Mouse (Mus musculus) forebrain, embryonic 13.5 days (tissue): ENCODE data around the gene Uqcrq. TPM values are rescaled to one million over a fixed set of nuclear protein-coding genes. Genes with fewer than 3 reads are reported as not detected.

Experiments used
- ATAC-seq: fragments of 200-750 bp; cut with Nextera tagmentation; 2 replicates; pipeline ENCODE4 v1.8.0; 2017
- H3K27ac ChIP-seq: fragments of 300-500 bp; sonication (generic); 2 replicates; pipeline ENCODE4 v1.5.1; 2015; ENCODE audit warnings: inconsistent platforms, mild to moderate bottlenecking, moderate library complexity
- H3K27me3 ChIP-seq: fragments of 300-500 bp; sonication (generic); 2 replicates; pipeline ENCODE4 v1.6.1; 2015; ENCODE audit warnings: mild to moderate bottlenecking, inconsistent platforms
- H3K36me3 ChIP-seq: fragments of 300-500 bp; sonication (generic); 2 replicates; pipeline ENCODE4 v1.6.1; 2015; ENCODE audit warnings: mild to moderate bottlenecking, inconsistent platforms; ENCODE audit not compliant: poor library complexity, severe bottlenecking
- H3K4me1 ChIP-seq: fragments of 300-500 bp; sonication (generic); 2 replicates; pipeline ENCODE4 v1.6.1; 2015; ENCODE audit warnings: inconsistent platforms
- H3K4me2 ChIP-seq: fragments of 300-500 bp; sonication (generic); 2 replicates; pipeline ENCODE4 v1.6.1; 2015; ENCODE audit warnings: inconsistent platforms, mild to moderate bottlenecking, moderate library complexity
- H3K4me3 ChIP-seq: fragments of 300-500 bp; sonication (generic); 2 replicates; pipeline ENCODE4 v1.5.1; 2015; ENCODE audit warnings: mild to moderate bottlenecking, inconsistent platforms
- H3K9ac ChIP-seq: fragments of 300-500 bp; sonication (generic); 2 replicates; pipeline ENCODE4 v1.6.1; 2015; ENCODE audit warnings: mild to moderate bottlenecking, inconsistent platforms
- H3K9me3 ChIP-seq: fragments of 300-500 bp; sonication (generic); replicated peaks from 2 replicates; pipeline ENCODE4 v1.6.1; 2016; ENCODE audit warnings: inconsistent platforms
- WGBS: fragments of 180-500 bp; shearing (Covaris S2); methylation state at CpG from one replicate; pipeline ENCODE4 v1.1.7; 2015; 5-methylcytosine and 5-hydroxymethylcytosine counted together
- polyA plus RNA-seq: library from polyadenylated mRNA; unstranded; fragments of >200 nt; fragmentation: Nextera tagmentation; extraction: Ambion mirVana; gene quantifications from 2 replicates; pipeline ENCODE4 v1.2.1, GENCODE M21; 2015

Uqcrq gene
- polyA plus RNA-seq, 1 experiment from 2014 or later: 698 TPM

DNA sequence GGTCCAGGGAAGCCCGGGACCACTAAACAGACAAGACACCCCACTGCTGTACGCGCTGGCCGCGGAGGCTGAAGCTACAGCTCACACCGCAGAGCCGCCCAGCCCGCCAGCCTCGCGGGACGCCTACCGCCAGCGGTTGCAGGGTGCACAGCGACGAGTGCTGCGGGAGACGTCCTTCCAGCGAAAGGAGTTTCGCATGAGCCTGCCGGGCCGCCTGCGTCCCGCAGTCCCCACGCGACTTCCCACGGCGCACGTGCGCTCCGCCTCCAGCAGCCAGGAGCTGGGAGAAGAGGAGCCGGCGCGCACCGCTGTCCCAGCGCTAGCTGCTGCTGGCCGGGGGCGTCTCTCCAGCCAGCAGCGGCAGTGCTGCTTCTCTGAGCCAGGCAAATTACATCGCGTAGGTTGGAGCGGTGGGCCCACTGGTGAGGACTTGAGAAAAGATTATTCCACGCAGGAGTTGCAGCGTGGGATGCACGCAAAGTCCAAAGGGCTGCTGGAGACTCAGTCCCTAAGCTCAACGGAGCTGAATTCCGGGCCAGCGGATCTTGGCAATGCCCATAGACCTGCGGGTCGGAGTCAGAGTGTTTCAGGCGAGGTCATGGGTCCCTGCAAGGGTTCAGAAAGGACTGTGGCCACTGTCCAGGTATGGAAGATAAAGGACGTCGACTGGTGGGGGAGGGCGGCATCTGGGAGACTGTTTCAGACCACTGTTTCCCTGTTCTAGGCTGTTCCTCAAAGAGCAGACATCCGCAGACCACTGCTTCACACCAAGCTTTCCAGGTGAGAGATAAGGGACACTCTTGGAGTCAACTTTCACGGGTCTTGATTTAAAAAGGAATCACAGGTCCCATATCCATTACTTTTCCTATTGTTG lies 33.2 kb upstream of the Uqcrq start:
- no peak overlapping the region for H3K27ac ChIP-seq
- peaks cover 19% of the 10 kb centered on the region for H3K4me1 ChIP-seq
- H3K27me3 ChIP-seq: peaks cover 78% of the 10 kb centered on the region
- peak overlapping the region; percentile 54; the same call in 1 of the 2 replicates for H3K9ac ChIP-seq
- peak overlapping the region; percentile 41 for H3K4me3 ChIP-seq
- no peaks in the 10 kb centered on the region for H3K36me3 ChIP-seq
- WGBS: 6% methylated on average over 53 of the region's 55 CpGs
- ATAC-seq: no peak
- H3K9me3 ChIP-seq: no peaks in the 10 kb centered on the region
- H3K4me2 ChIP-seq: peak overlapping the region; percentile 85

GRCm38 (mm10) chr11:53461727-53462126 lies 31.1 kb upstream of the Uqcrq start:
- peaks cover 87% of the 10 kb centered on the region for H3K27me3 ChIP-seq
- no peak overlapping the region for H3K4me3 ChIP-seq
- no peak overlapping the region for H3K4me2 ChIP-seq
- no peak for ATAC-seq
- no peak overlapping the region for H3K9ac ChIP-seq
- H3K27ac ChIP-seq: no peak overlapping the region
- 21% methylated on average over 5 of the region's 5 CpGs for WGBS
- H3K36me3 ChIP-seq: no peaks in the 10 kb centered on the region
- H3K4me1 ChIP-seq: peaks cover 23% of the 10 kb centered on the region
- H3K9me3 ChIP-seq: no peaks in the 10 kb centered on the region

GRCm38 (mm10) chr11:53460192-53460591 lies 29.6 kb upstream of the Uqcrq start:
- Histone ChIP-seq H3K27me3 (peaks cover 86% of the 10 kb centered on the region), H3K4me1 (peaks cover 17% of the 10 kb centered on the region), H3K9me3 (no peaks in the 10 kb centered on the region), H3K4me2 (no peak overlapping the region), H3K27ac (no peak overlapping the region), H3K36me3 (no peaks in the 10 kb centered on the region), H3K9ac (no peak overlapping the region), H3K4me3 (no peak overlapping the region)
- ATAC-seq: no peak
- WGBS: 84% methylated on average over 3 of the region's 3 CpGs

GRCm38 (mm10) chr11:53458996-53459395 lies 28.4 kb upstream of the Uqcrq start:
- 67% methylated on average over 3 of the region's 3 CpGs for WGBS
- no peak overlapping the region for H3K4me2 ChIP-seq
- no peak overlapping the region for H3K4me3 ChIP-seq
- no peaks in the 10 kb centered on the region for H3K36me3 ChIP-seq
- no peaks in the 10 kb centered on the region for H3K9me3 ChIP-seq
- peaks cover 16% of the 10 kb centered on the region for H3K4me1 ChIP-seq
- no peak overlapping the region for H3K27ac ChIP-seq
- H3K9ac ChIP-seq: no peak overlapping the region
- no peak for ATAC-seq
- H3K27me3 ChIP-seq: peaks cover 74% of the 10 kb centered on the region

DNA sequence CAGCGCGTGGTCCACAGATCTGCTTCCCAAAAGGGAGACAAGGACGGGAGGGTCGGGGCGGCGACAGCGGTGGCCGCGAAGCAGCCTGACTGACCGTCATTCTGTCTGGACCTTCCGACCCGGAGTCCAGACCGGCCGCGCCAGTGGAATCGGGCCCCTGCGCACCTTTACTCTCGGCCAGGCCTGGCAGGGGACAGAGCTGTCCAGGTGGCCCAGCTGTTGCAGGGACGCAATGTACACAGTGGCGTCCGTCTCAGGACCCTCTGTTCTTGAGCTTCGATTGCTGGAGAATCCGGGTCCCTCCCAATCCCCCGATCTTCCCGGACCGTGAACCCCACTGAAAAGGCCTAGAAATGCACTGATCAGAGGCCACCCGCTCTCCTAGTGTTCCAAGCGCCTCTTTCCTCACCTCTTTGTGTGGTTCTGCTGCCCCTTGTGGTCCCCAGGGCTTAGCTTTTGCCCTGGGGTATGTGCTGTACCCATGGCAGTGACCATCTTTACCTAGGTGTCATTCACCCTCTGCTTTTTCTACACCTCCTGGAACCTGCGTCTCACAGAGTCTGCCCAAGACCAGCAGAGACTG lies 26.8 kb upstream of the Uqcrq start:
- WGBS: 3% methylated on average over 29 of the region's 29 CpGs
- no peak for ATAC-seq

DNA sequence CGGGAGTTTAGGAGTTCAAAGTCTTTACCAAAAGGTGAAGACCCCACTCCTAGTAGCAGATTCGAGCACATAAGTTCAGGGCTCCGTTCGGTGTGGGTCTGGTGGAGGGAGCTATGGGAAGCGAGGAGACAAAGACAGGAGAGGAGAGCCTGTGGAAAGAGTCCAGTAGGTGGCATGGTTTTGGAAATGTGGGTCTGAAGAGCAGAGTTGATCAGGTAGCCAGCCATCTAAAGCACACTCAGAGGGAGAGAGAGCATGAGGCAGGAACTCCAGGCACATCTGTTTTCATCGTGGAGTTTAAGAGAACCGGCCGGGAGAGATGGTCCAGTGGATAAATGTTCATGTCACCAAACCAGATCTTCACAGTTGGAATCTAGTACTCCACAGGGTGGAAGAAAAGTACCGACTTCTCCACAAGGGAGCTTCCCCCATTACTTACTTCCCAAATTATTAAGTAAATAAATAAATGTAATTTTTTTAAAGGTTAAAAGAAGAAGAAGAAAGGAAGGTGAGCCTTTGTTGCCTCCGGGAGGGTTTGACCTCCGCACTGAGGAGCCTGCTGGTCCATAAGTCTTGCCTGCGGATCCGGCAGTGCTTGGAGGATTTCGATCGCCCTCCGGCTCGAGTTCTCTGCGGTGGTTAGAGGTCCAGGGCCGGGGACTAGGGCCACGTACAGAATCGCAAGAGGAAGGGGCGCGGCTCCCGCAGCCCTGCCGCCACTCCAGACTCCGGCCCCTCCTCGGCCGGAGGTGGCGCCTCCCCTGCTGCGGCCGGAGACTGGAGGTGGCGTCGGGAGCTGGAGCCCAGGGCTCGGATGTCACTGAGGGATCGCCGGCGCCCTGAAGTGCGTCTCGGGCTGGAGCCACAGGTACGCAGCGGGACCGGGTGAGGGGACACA lies 26.1 kb upstream of the Uqcrq start, which contains the start of the genes Gm10447 and Shroom1:
TSS of gene Gm10447 (minus strand) at position 637 of the 898 bp plus-strand sequence.
TSS of gene Shroom1 (plus strand) at position 732 of the 898 bp plus-strand sequence.
- WGBS: 4% methylated on average over 42 of the region's 42 CpGs
- Histone ChIP-seq H3K27ac (no peak within 1 kb of the TSS), H3K4me2 (peak within 1 kb of the TSS; percentile 75), H3K27me3 (peaks cover 51% of the 10 kb centered on the region), H3K9ac (peak within 1 kb of the TSS; percentile 58), H3K9me3 (no peaks in the 10 kb centered on the region), H3K4me1 (peaks cover 6% of the 10 kb centered on the region), H3K36me3 (no peaks in the 10 kb centered on the region), H3K4me3 (peak within 1 kb of the TSS; percentile 46)
- 0 out of 2 replicates have a peak, but pooled peaks have one; percentile 21 for ATAC-seq

More for the DNA sequence above, 26.8 kb upstream of the Uqcrq start:
- Histone ChIP-seq H3K4me2 (peak overlapping the region; percentile 75), H3K36me3 (no peaks in the 10 kb centered on the region), H3K4me3 (peak overlapping the region; percentile 46), H3K9ac (peak overlapping the region; percentile 58), H3K27ac (no peak overlapping the region), H3K9me3 (no peaks in the 10 kb centered on the region), H3K27me3 (peaks cover 59% of the 10 kb centered on the region), H3K4me1 (peaks cover 6% of the 10 kb centered on the region)

DNA sequence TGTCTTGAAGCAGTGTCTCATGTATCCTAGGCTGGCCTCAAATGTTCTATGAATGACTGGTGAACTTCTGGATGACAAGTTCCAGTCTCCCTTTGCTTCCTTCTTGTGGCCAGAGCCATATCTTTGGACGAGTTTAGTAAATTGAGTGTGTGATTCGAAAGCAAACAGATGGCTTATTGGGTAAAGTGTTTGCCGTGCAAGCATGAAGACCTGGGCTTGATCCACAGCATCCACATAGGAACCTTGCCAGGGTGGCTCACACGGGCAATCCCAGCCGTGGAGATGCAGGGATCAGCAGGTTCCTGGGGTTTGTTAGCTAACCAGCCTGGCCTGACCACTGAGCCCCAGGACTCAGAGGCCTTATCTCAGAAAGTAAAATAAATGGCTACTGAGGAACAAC lies 22.4 kb upstream of the Uqcrq start:
- no peak for ATAC-seq
- no peak overlapping the region for H3K4me3 ChIP-seq
- H3K27ac ChIP-seq: no peak overlapping the region
- H3K9ac ChIP-seq: no peak overlapping the region
- peaks cover 27% of the 10 kb centered on the region for H3K27me3 ChIP-seq
- H3K36me3 ChIP-seq: no peaks in the 10 kb centered on the region
- WGBS: 87% methylated on average over 5 of the region's 5 CpGs
- no peak overlapping the region for H3K4me2 ChIP-seq
- no peaks in the 10 kb centered on the region for H3K9me3 ChIP-seq
- H3K4me1 ChIP-seq: peaks cover 6% of the 10 kb centered on the region

DNA sequence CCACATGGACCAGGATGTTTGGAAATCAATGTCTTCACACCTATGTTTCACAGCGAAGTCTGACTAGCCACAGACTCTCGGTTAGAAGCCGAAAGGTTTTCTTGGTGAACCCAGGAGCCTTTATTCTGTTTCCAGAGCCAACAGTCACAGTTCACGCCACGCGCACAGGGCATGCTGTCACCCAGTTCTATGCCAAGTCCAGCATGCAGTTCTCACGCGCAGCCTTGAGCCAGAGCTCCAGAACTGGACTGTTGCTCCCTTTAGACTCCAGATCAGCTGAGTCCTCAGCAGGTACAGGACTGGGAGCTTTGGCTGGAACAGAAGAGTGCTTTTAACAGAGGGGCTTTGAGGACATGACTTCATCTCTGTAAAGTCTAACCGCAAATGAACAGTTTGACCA lies 21.8 kb upstream of the Uqcrq start:
- Histone ChIP-seq H3K27me3 (peaks cover 20% of the 10 kb centered on the region), H3K27ac (no peak overlapping the region), H3K9me3 (no peaks in the 10 kb centered on the region), H3K4me3 (no peak overlapping the region), H3K4me1 (peaks cover 5% of the 10 kb centered on the region), H3K36me3 (no peaks in the 10 kb centered on the region), H3K4me2 (no peak overlapping the region), H3K9ac (no peak overlapping the region)
- WGBS: 97% methylated on average over 9 of the region's 9 CpGs
- no peak for ATAC-seq

DNA sequence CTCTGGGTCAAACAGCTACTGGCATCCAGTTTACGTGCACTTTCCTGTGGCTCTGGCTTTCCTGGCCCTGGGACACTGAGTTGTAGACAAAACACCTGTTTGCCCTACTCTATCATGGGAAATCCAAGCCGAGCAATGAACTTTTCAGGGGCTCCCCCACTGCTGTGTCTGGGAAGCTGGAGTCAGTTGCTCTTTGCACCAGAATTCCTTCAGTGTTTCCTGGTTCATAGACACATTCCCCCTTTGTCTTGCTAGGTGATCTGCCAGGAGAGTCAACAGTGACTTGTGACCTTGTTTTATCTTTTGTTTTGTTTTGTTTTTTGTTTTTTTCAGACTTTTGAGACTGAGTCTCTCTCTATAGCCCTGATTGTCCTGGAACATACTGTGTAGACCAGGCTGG lies 20.7 kb upstream of the Uqcrq start:
- Histone ChIP-seq H3K9ac (no peak overlapping the region), H3K36me3 (no peaks in the 10 kb centered on the region), H3K27ac (no peak overlapping the region), H3K9me3 (no peaks in the 10 kb centered on the region), H3K27me3 (peaks cover 11% of the 10 kb centered on the region), H3K4me3 (no peak overlapping the region), H3K4me1 (no peaks in the 10 kb centered on the region), H3K4me2 (no peak overlapping the region)
- no peak for ATAC-seq
- 83% methylated on average over 2 of the region's 2 CpGs for WGBS

DNA sequence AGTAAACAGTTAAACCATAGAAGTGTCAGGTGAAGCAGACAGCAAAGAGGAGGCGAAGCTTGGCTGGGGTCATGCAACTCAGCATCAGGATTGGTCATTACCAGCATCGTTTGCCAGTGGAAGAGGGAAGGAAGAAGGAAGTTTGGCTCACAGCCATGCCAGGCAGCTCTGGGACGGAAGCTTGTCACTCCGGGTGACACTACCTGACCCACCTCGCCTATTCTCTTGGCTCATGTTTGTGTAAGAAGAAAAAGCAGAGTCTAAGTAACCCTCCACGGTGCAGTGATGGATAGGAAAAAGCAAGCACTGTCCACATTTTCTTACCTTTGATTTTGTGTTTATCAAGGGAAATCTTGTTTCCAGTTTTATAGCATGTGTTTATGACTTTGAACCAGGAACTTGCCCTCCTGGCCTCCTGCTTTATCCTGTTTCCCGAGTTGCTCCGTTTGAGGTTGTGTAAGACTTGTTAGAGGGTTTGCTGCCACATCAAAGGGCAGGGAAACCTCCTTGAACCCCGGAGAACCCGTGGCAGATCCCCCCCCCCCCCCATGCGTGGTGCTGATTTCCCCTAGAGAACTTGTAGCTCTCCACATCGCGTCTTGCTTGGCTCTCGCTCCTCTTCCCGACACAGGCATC lies 19.6 kb upstream of the Uqcrq start:
- Histone ChIP-seq H3K4me2 (no peak overlapping the region), H3K36me3 (no peaks in the 10 kb centered on the region), H3K4me1 (no peaks in the 10 kb centered on the region), H3K4me3 (no peak overlapping the region), H3K27ac (no peak overlapping the region), H3K9ac (no peak overlapping the region), H3K9me3 (no peaks in the 10 kb centered on the region), H3K27me3 (no peaks in the 10 kb centered on the region)
- 70% methylated on average over 15 of the region's 15 CpGs for WGBS
- no peak for ATAC-seq

DNA sequence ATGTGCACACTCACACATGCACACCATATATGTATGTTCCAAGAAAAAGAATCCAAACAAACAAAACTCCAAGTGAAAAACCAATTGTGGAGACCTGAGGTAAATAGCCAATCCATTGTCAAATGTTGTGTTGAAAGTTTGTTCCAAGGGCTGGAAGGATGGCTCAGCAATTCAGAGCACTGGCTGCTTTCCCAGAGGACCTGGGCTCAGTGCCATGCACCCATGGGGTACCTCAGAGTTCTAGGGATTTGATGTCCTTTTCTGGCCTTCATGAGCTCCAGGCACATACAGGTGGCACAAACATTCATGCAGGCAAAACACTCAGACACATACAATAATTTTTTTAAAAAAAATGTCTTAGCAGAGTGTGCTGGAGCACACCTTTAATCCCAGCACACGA lies 17.9 kb upstream of the Uqcrq start:
- H3K4me3 ChIP-seq: no peak overlapping the region
- no peaks in the 10 kb centered on the region for H3K4me1 ChIP-seq
- H3K9me3 ChIP-seq: no peaks in the 10 kb centered on the region
- no peak overlapping the region for H3K4me2 ChIP-seq
- no peak overlapping the region for H3K27ac ChIP-seq
- H3K9ac ChIP-seq: no peak overlapping the region
- no peaks in the 10 kb centered on the region for H3K27me3 ChIP-seq
- no peaks in the 10 kb centered on the region for H3K36me3 ChIP-seq
- ATAC-seq: no peak
- WGBS: 95% methylated on average over 1 of the region's 1 CpGs
